Mouse (Mus musculus): ENCODE measurements around the gene Zfp91.
"Not testable (repeated sequence)": the region's sequence is repeated elsewhere in the genome, so short reads cannot be mapped to it uniquely, and the experiment has no call there.

Zfp91 gene

DNA sequence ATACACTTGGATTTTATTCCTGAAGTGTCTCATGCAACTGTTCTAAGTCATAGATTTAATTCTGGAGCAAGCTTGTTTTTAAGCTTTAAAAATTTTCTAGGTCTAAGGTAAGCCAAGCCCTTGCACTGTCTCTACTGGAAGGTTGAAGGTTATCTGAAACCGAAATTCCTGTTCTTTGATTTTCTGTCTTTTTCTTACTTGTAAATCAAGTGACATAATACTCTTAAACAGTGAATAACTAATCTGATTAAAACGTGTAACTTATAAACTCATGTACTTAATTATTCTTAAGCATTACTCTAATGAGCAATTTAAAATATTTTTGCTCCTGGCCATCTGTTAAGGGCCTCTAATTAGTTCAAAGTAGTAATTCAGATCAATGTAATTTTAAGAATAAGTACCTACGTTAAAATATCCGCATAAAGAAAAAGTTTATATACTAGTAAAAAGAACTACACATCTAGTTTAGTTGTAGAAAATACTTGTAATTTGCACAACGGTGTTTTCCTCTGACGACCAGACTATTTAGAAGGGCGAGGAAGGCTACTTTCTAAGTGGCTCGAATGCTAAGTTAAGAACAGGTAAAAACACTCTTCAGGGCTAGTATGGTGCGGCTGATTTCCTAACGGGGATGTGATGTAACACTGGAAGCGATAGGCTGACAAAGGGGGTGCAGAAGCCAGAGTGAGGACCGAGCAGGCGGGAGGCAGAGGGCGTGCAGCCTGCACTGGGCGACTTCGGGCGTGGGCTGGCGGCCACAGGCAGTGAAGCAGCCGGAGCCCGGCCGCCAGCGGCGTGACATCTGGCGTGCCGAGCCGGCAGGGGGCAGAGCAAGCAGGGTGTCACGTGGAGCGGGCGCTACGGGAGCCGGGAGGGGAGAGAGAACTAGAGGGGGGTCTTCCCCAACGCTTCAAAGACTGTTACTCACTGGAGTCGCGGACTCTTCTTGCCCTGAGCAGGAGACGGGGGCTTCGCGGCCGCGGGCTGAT, 1.6 kb downstream of the Zfp91 start:
- peak; percentile 71 for DNase-seq (ENCODE audit: low spot score)

DNA sequence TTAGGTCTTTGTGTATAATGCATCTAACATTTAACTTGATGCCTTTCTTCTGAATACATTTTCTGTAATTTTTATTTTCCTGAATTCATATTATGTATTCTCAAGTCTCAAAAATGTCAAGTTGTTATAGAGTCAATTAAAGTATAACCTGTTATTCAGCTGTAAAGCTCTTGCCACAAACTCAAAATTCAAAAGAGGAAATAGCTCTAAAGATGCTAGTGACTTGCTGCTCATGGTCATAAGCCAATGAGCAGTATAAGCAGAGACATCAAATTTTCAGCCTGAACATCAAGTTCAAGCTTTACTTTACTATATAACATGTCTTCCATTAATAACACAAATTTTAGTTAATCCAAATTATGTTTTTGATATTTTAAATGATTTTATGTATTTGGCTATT, 3.6 kb downstream of the Zfp91 start:
- DNase-seq (ENCODE audit: low spot score) = no peak

DNA sequence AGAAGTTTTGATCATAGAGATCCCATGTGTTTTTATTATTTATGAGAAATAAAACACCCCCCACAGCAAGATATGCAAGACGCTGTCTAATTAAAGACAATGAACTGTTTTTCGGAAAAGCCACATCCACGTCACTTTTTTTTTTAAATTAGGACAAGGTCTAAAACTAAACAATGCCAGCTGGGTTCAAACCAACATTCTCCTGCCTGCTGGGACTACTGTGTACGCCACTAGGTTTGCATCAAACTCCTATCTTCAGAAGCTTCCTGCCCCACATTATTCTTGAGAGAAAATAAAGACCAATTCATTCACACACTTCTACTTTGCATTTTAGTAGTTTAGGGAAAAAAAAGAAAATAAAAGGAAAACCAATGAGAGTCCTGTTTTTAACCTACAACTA, 8.2 kb downstream of the Zfp91 start:
- DNase-seq (ENCODE audit: low spot score) = no peak

DNA sequence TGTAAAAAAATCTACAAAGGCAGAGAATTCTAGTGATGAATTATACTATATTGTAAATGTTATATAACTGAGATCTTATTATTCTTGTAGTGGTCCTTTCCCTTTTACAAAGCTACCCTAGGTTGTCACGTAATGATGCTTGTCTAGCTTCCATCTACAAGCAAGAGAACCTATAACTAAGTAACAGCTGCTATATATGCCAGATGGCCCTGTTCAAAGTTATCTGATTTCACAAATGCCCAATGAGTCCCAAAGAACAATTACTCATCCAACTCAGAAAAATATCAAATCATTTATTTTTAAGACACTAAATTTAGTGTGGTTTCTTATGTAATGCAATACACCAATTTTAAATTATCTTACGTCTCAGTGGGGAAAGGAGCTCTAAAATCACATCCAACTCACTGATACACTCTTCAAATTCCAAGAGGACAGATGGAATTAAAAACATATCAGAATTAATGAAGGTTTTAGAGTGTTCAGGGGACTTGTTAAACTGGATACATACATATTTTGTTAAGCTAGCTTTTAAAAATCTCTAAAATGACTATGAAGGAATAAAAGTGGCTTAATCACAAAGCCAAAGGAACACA, 9.0 kb downstream of the Zfp91 start:
- DNase-seq (ENCODE audit: low spot score) = peak; percentile 47

DNA sequence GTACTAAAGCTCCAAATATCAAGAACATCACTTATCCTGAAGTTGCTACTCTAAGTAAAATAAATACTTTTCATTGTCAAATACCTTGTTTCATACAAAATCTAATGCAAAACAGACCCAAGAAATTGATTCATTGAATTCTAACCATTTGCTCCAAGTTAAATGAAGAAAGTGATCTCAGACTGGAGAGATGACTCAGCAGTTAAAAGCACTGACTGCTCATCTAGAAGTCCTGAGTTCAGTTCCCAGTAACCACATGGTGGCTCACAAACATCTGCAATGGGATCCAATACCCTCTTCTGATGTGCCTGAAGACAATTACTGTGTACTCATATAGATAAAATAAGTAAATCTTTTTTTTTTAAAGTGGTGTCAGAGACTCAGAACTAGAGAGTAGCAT, 15.5 kb downstream of the Zfp91 start:
- no peak for DNase-seq (ENCODE audit: low spot score)

DNA sequence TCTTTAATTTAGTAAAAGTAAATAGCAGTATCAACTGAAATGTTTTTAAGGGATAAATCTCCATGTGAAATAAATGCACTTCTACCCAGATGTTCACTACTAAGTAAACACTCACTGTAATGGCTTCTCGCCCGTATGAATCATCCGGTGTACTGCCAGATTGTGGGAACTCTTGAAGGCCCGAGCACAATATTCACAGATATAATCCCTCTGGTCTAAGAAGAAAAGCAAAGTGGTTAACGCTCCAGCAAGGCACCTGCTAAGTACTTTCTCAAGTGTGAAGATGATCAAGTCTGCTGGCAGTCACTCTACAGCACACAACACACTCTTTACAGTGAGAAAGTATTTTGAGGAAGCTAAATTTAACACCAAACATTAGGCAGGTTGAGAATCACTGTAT, 25.0 kb downstream of the Zfp91 start:
- DNase-seq (ENCODE audit: low spot score) = no peak

DNA sequence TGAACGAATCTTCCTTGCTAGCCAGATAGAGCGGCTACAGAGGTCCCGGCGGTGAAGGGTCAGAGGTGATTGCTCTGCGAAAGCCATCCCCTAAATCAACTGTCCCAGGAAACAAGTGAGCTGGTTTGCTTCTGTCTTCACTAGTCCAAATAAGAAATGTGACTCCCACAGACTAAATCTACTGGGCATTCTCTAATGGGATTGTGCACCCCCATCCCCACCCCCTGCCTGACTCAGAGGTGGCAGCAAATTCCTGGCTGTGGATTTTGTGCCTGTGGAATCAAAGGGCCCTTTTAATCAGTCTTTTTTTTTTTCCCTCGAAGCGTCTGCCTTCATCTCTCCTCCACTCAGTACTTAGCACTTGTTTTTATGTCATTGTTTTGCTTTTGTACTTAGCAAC, 30.6 kb downstream of the Zfp91 start, which contains the start of gene Cntf:
TSS of gene Cntf (minus strand) at position 325 of the 400 bp plus-strand sequence.
- DNase-seq (ENCODE audit: low spot score) = no peak

DNA sequence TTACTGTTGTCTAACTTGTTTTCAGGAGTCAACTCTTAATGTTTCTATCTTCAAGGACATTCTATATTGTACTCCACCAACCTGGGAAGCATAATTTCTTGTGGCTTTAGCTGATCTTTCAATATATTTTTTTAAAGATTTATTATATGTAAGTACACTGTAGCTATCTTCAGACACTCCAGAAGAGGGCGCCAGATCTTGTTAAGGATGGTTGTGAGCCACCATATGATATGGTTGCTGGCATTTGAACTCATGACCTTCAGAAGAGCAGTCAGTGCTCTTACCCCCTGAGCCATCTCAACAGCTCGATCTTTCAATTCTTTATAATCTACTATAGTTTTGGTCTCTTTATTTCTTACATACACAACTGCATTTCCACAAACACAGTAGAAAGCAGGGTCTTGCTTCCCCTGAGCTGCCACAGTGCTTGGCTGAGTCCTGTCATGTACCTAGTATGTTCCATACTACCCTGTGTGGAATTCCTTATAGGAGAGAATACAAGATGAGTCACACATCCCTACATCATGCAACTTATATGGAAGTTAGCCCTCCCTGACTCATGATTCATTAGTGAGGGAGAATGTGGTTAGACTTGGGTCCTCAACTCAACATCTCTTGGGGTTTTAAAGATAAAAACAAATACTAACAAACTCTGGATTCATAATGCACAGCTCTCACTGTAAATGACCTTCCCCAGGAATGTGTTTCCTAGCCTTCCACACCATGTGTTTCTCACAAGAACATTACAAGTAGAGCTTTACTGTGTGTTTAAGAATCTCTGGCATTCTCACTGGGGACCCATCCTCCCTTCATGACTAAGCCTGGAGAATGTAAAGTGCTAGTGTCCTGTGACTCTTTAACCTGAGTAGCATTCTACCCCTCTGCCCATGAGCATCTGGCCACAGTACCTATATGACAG, 33.5 kb downstream of the Zfp91 start:
- DNase-seq (ENCODE audit: low spot score) = no peak

DNA sequence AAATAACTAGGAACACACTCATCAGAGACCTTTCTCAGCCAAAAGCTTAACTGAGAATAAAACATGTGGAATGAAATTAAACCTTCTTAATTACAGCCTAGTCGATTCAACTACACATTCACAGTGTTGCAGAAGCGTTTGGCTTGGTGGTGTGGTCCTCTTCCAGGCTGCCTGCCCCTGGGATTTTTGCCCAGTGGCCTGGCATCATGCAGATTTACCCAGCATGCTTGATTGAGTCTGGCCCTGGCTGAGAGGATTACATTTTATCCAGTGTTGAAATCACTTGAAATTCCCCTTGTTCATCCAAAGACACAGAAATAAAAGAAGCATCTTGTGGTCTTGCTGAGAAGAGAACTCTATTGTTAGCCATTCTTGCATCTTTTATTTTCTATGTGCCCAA, 36.3 kb downstream of the Zfp91 start:
- peak; percentile 17 for DNase-seq (ENCODE audit: low spot score)

DNA sequence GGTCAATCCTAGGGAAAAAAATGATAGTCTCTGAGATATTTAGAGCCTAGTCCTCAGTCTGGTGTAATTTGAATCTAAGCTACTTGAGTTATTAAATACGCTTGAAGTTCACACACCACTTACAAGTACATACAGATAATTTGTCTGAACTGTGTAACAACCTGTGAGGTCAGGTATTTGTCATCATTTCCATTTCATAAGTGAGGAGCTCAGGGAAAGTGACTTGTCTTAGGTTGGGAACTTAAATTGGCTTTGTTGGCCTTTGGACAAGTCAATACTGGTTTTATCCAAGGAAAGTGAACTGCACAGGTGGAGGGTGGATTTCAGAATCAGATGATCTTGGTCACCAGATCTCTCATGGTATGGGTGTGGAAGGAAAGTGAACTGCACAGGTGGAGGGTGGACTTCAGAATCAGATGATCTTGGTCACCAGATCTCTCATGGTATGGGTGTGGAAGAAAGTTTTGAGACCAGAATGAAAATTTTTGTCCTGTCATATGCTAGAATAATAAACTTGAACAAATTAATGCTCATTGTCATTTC, 36.9 kb downstream of the Zfp91 start:
- DNase-seq (ENCODE audit: low spot score) = no peak

DNA sequence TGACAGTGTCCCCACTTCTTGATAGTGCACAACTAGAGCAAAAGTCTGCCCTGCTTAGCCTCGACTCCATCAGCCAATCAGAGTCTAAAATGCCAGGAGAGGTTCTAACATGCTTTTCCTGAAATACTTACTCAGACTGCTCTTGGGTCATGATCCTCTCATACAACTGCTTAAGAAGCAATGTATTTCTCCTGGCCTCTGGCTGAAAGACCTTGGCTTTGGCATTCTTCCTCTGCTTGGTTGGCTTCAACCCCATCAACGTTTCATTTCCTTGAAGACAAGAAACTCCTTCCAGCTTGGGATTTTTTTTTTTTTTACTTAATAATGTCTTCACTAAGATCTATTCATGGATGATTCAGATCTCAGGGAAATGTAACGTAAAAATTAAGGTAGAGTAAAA, 39.6 kb downstream of the Zfp91 start:
- DNase-seq (ENCODE audit: low spot score) = no peak

DNA sequence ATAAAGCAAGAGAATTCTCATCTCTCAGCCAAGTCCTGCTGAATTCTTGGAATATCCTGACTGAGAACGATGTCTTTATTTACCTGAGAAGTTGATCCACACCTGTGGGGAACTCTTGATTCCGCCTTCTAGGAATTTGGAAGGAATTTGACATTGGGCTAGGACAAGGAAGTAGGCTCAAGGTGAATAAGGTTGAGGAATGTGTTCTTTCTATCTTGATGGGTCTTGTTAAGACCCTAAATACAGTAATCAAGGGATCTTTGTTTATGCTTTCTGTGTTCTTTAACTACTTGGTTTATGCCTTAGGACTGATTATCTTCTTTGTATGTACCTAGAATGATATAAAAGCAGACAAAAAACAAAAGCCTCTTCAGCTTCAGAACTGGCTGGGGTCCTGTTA, 64.0 kb downstream of the Zfp91 start:
- no peak for DNase-seq (ENCODE audit: low spot score)

DNA sequence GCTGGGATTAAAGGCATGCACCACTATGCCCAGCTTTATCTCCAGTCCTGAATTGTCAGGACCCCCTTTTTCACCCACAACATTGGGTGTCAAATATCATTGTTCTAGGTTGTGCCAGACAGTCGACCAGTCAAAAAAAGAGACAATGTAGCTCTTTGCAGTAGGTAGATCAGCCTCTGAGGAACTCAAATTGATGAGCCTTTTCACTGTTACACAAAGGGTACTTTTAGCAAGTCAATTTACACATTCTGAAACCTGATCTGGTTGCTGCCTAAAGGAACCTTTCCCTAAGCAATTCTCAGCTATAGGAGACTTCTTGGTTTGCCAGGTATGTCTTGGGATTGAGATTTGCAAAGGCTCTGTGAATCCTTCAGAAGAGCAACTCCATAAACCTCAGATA, 64.9 kb downstream of the Zfp91 start:
- DNase-seq (ENCODE audit: low spot score) = no peak

DNA sequence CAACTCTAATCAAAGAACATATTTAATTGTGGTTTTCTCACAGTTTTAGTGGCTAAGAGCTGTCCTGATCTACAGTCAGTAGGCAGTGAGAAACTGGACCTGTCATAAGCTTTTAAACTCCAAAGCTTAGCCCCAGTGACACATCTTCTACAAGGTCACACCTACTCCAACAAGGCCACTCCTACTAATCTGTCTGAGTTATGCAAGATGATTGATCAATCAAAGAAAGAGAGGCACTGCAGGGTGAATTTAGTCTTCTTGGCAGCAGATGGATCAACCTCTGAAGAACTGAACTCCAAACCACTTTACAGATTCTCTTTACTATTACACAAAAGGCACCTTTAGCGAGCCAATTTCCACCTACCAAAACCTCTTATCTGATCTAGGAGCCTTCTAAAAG, 70.1 kb downstream of the Zfp91 start:
- no peak for DNase-seq (ENCODE audit: low spot score)

DNA sequence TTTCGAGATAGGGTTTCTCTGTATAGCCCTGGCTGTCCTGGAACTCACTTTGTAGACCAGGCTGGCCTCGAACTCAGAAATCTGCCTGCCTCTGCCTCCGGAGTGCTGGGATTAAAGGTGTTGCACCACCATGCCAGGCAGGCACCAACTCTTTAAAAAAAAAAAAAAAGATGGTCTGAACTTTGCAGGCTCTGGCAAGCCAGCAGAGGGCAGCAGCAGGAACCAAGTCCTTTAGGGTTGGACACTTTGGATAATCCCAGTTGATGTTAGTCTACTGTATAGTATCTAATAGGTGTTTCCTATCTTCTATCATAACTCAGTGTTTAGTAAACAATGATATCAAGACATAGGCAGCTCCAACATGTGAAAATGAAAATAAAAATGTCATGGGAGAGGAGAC, 73.6 kb downstream of the Zfp91 start:
- DNase-seq (ENCODE audit: low spot score) = no peak

DNA sequence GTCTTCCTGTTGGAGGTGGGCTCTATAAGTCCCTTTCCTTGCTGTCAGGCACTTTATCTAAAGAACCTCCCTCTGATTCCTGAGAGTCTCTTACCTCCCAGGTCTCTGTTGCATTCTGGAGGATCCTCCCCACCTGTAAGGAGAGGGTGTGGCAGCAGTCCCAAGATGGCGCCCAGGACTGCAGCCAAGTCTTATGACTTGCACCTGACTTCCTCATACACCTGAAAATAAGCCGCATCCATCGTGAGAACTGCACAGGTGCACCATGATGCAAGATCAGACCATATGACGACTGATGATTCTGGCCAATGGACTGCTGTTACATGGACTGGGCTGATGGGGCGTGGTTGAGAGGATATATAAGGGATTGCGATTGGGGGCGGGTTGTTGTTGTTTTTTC, 74.3 kb downstream of the Zfp91 start:
- not testable (repeated sequence) for DNase-seq (ENCODE audit: low spot score)

DNA sequence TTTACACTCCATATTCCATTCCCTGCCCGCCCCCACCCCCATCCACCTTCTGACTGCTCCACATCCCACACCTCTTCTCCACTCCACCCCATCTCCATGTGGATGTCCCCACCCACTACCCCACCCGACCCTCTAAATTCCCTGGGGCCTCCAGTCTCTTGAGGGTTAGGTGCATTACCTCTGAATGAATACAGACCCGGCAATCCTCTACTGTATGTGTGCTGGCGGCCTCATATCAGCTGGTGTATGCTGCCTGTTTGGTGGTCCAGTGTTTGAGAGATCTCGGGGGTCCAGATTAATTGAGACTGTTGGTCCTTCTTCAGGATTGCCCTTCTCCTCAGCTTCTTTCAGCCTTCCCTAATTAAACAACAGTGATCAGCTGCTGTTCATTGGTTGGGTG, 75.0 kb downstream of the Zfp91 start:
- not testable (repeated sequence) for DNase-seq (ENCODE audit: low spot score)

DNA sequence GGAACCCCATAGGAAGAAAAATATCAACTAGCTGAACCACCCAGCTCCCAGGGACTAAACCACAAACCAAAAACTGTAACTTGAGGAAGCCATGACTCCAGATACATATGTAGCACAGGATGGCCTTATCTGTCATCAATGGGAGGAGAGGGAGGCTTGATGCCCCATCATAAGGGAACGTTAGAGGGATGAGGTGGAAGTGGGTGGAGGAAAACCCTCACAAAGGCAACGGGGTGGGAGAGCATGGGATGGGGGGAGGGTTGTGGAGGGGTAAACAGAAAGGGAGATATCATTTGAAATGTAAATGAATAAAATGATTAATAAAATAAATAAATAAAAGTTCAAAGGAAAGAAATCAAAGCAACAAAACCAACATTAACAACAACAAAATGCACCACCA, 75.5 kb downstream of the Zfp91 start:
- no peak for DNase-seq (ENCODE audit: low spot score)

DNA sequence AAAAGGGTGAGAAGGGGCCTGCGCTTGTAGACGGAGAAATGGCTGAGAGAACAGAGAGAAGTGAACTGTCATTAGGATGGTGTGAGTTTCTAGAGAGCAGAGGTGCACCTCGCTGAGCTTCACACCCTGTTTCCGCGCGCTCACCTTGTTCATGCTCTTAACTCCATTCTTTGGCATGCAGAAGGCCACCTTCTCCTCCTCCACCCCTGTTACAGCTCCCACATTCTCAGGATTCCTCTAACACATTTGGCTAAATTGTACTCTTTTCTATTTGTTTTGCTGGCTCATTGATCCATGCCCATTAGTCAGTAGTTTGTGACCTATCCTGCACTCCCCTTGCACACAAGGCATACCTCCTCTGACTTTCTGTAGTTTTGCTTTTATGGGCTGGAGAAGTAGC, 76.7 kb downstream of the Zfp91 start:
- no peak for DNase-seq (ENCODE audit: low spot score)

Data from layer of hippocampus, adult 9-10 months (tissue).